In genomic region chr11:95097889-95098288, GRCm38 (mm10) we compare ENCODE assay signal across 27 mouse cellular contexts. TPM values are rescaled to one million over a fixed set of nuclear protein-coding genes. Genes with fewer than 3 reads are reported as not detected.
DNase-seq lines count a peak whose midpoint lies in the region; ATAC-seq and TF ChIP-seq lines count a peak whose summit lies in the region.
"Had no signal": no experiment of that assay in that cellular context is flagged by ENCODE, and none has a peak within 500 bp of the region (broad histone marks: within the 10 kb centered on the region; RNA-seq: fewer than 3 reads in every experiment).

No protein-coding gene starts in this region.

- dilution Hi-C loops in CH12.LX (cut with MboI; ENCODE audit: extremely low pct_ligation_motif_present, extremely low pct_unique_long_range_greater_than_20kb, low sequenced_read_pairs): no loop called here

- no peak overlapping the region for H3K4me3 ChIP-seq in gastrocnemius, adult 2 months
- H3K4me3 ChIP-seq in left cerebral cortex, adult 2 months: no peak overlapping the region
- no peak overlapping the region for H3K4me3 ChIP-seq in CH12.LX (replicated peaks in 1 of 3; ENCODE audit: low read depth in 2 of 3, low read length in 2 of 3, poor library complexity in 1 of 3)
- no peak overlapping the region for H3K4me3 ChIP-seq in intestine, embryonic 16.5 days (ENCODE audit: low read length)
- H3K4me3 ChIP-seq: embryonic facial prominence, embryonic 12.5 days; forebrain, embryonic 10.5 days; heart, embryonic 15.5 days; hindbrain, embryonic 10.5 days; liver, embryonic 12.5 days; midbrain, embryonic 13.5 days; myocyte had no signal

- H3K79me2 ChIP-seq in CH12.LX (replicated peaks; ENCODE audit: control insufficient read depth, extremely low read depth, insufficient read depth, poor library complexity, severe bottlenecking): no peaks in the 10 kb centered on the region

- peaks cover 53 to 81% of the 10 kb centered on the region in 2 experiments for H3K4me1 ChIP-seq in CH12.LX (ENCODE audit: control insufficient read depth in 1 of 2, insufficient read depth in 2 of 2)
- peaks cover 32% of the 10 kb centered on the region for H3K4me1 ChIP-seq in intestine, embryonic 16.5 days (ENCODE audit: control insufficient read depth, insufficient read depth, low read length)

- no peak overlapping the region; the same call in 1 of the 2 replicates for H3K4me2 ChIP-seq in CH12.LX (ENCODE audit: insufficient read depth, low read depth, poor library complexity, severe bottlenecking)
- no peak overlapping the region for H3K4me2 ChIP-seq in intestine, embryonic 16.5 days (ENCODE audit: low read depth, low read length)
- H3K4me2 ChIP-seq: embryonic facial prominence, embryonic 12.5 days; heart, embryonic 15.5 days; liver, embryonic 12.5 days; midbrain, embryonic 13.5 days had no signal

- peaks cover 7% of the 10 kb centered on the region for H3K9me3 ChIP-seq in CH12.LX (replicated peaks; ENCODE audit: low read length)
- no peaks in the 10 kb centered on the region for H3K9me3 ChIP-seq in intestine, embryonic 16.5 days (ENCODE audit: control insufficient read depth, low read length)
- H3K9me3 ChIP-seq: forebrain, embryonic 10.5 days; heart, embryonic 15.5 days; liver, embryonic 12.5 days; midbrain, embryonic 13.5 days had no signal

- no peak for TF ChIP-seq POLR2A in CH12.LX (IDR thresholded peaks at IDR 0.05; ENCODE audit: low read depth, low read length)

- H3K27ac ChIP-seq in gastrocnemius, adult 2 months: peak overlapping the region; percentile 12; the same call in 1 of the 2 replicates
- no peak overlapping the region for H3K27ac ChIP-seq in left cerebral cortex, adult 2 months
- H3K27ac ChIP-seq in CH12.LX (ENCODE audit: insufficient read depth, low read depth): peak overlapping the region; percentile 79
- H3K27ac ChIP-seq in intestine, embryonic 16.5 days (ENCODE audit: low read length): peak overlapping the region; percentile 72
- H3K27ac ChIP-seq: forebrain, embryonic 10.5 days; hindbrain, embryonic 10.5 days; liver, embryonic 12.5 days; midbrain, embryonic 13.5 days had no signal

- H3K9ac ChIP-seq in CH12.LX (ENCODE audit: insufficient read depth, low read depth): peak overlapping the region; percentile 14; the same call in 1 of the 2 replicates
- H3K9ac ChIP-seq in intestine, embryonic 16.5 days (ENCODE audit: low read depth, low read length): no peak overlapping the region
- H3K9ac ChIP-seq: embryonic facial prominence, embryonic 12.5 days; heart, embryonic 15.5 days; liver, embryonic 12.5 days; midbrain, embryonic 13.5 days had no signal

- TF ChIP-seq RAD21 in CH12.LX (IDR thresholded peaks at IDR 0.05; ENCODE audit: low read depth, low read length): peak; percentile 36

- intact Hi-C loops in gastrocnemius, adult 2 months (cut with DNase I): no loop called here
- intact Hi-C loops in left cerebral cortex, adult 2 months (cut with DNase I): no loop called here
- intact Hi-C loops in left cerebral cortex, postnatal 4 days (cut with DNase I): no loop called here

- DNase-seq in gastrocnemius, adult 2 months: no peak
- no peak for DNase-seq in gastrocnemius, postnatal 25 days
- no peak for DNase-seq in left cerebral cortex, adult 2 months (ENCODE audit: extremely low spot score in 1 of 2, low spot score in 2 of 2)
- DNase-seq in left cerebral cortex, postnatal 4 days: no peak
- DNase-seq in CH12.LX (ENCODE audit: extremely low read depth): no peak
- no peak for DNase-seq in T-cell, adult 2 months (ENCODE audit: low spot score)
- DNase-seq in right cerebral cortex, postnatal 10 days (ENCODE audit: low spot score in 2 of 2): no peak
- DNase-seq: cerebellum, adult 8-10 months; kidney, postnatal 10 days; right cerebral cortex, postnatal 14 days had no signal

- no peaks in the 10 kb centered on the region for H3K27me3 ChIP-seq in CH12.LX (replicated peaks)
- H3K27me3 ChIP-seq in intestine, embryonic 16.5 days (replicated peaks; ENCODE audit: control insufficient read depth, insufficient read depth, low read length): no peaks in the 10 kb centered on the region; the same call in 1 of the 2 replicates
- H3K27me3 ChIP-seq: embryonic facial prominence, embryonic 12.5 days; heart, embryonic 15.5 days had no signal

- ATAC-seq in intestine, embryonic 16.5 days: no peak
- ATAC-seq: liver, embryonic 12.5 days; midbrain, embryonic 13.5 days had no signal

- TF ChIP-seq CTCF in gastrocnemius, adult 2 months (IDR thresholded peaks at IDR 0.05): no peak
- peak; percentile 6 for TF ChIP-seq CTCF in left cerebral cortex, adult 2 months (IDR thresholded peaks at IDR 0.05)
- peak in 1 of 2 experiments; percentile 70; a peak in 2 of 4 replicates for TF ChIP-seq CTCF in CH12.LX (conservative IDR thresholded peaks at IDR 0.05 in 1 of 2, IDR thresholded peaks at IDR 0.05 in 1 of 2; ENCODE audit: low read depth in 2 of 2, low read length in 2 of 2)

- TF ChIP-seq EP300 in CH12.LX (IDR thresholded peaks at IDR 0.05; ENCODE audit: low read length): peak; percentile 33; the same call in 1 of the 2 replicates

- WGBS in intestine, embryonic 16.5 days: 58% methylated on average over 6 of the region's 6 CpGs

- no peaks in the 10 kb centered on the region for H3K36me3 ChIP-seq in CH12.LX (replicated peaks in 1 of 2; ENCODE audit: control insufficient read depth in 1 of 2, insufficient read depth in 1 of 2, low read length in 1 of 2)
- no peaks in the 10 kb centered on the region for H3K36me3 ChIP-seq in intestine, embryonic 16.5 days (ENCODE audit: control insufficient read depth, insufficient read depth, low read length)
- H3K36me3 ChIP-seq: embryonic facial prominence, embryonic 12.5 days; forebrain, embryonic 10.5 days; heart, embryonic 15.5 days; hindbrain, embryonic 10.5 days; liver, embryonic 12.5 days; midbrain, embryonic 13.5 days had no signal

- in situ Hi-C loops in CH12.LX (cut with MboI; ENCODE audit: low pct_ligation_motif_present, low pct_unique_long_range_greater_than_20kb, low sequenced_read_pairs): no loop called here

TF ChIP-seq in CH12.LX, 34 proteins besides CTCF, POLR2A, EP300 and RAD21 (continues in another document):
- TF ChIP-seq MAX (IDR thresholded peaks at IDR 0.05; ENCODE audit: low read length) (peak; percentile 83), BHLHE40 (IDR thresholded peaks at IDR 0.05; ENCODE audit: low read depth, low read length) (peak; percentile 61), NRF1 (IDR thresholded peaks at IDR 0.05; ENCODE audit: low read depth, low read length) (0 out of 2 replicates have a peak, but pooled peaks have one; percentile 27), ZKSCAN1 (IDR thresholded peaks at IDR 0.05; ENCODE audit: borderline replicate concordance, low read depth, low read length) (no peak), MAZ (IDR thresholded peaks at IDR 0.05; ENCODE audit: low read depth, low read length) (peak; percentile 61; the same call in 1 of the 2 replicates), MYC (IDR thresholded peaks at IDR 0.05; ENCODE audit: low read depth, low read length) (peak; percentile 70; the same call in 1 of the 2 replicates), USF1 (IDR thresholded peaks at IDR 0.05; ENCODE audit: low read depth, low read length) (no peak), SMC3 (IDR thresholded peaks at IDR 0.05; ENCODE audit: low read depth, low read length) (peak; percentile 57), CHD2 (IDR thresholded peaks at IDR 0.05; ENCODE audit: low read length) (0 out of 2 replicates have a peak, but pooled peaks have one; percentile 39), E2F4 (IDR thresholded peaks at IDR 0.05; ENCODE audit: insufficient replicate concordance, low read depth, low read length) (no peak), ETS1 (conservative IDR thresholded peaks at IDR 0.05; ENCODE audit: low read depth, low read length) (peak; percentile 35; the same call in 1 of the 2 replicates), IRF4 (IDR thresholded peaks at IDR 0.05; ENCODE audit: low read depth, low read length) (peak; percentile 61; the same call in 1 of the 2 replicates), MEF2A (IDR thresholded peaks at IDR 0.05; ENCODE audit: borderline replicate concordance, low read depth, low read length) (peak; percentile 46; the same call in 1 of the 2 replicates), UBTF (IDR thresholded peaks at IDR 0.05; ENCODE audit: low read depth, low read length) (no peak), TCF12 (IDR thresholded peaks at IDR 0.05; ENCODE audit: low read depth, low read length) (0 out of 2 replicates have a peak, but pooled peaks have one; percentile 40)

RNA-seq across cellular contexts. Expression of gene Itga3, which starts 21.3 kb away (rescaled TPM):
- 1 to 10 TPM; 4.3 to 5.2 TPM for total RNA-seq in gastrocnemius, adult 2 months (2021)
- total RNA-seq in gastrocnemius, postnatal 25 days (2021): 1 to 10 TPM; 2.9 to 5.4 TPM
- 10 to 100 TPM; 17.4 to 17.8 TPM for total RNA-seq in left cerebral cortex, adult 2 months (2021)
- total RNA-seq in left cerebral cortex, postnatal 4 days (2021): 10 to 100 TPM; 20.3 to 20.5 TPM
- 34.9 and 53.0 TPM in 2 replicates for total RNA-seq in CH12.LX (2012; rRNA removed)
- total RNA-seq in CH12.LX (2014; rRNA removed): 5.5 and 5.8 TPM in 2 replicates
- 8.3 and 9.0 TPM in 2 replicates for polyA plus RNA-seq in CH12.LX (2012; ENCODE audit: insufficient read length, low read depth)
- 35.7 and 39.9 TPM in 2 replicates for polyA plus RNA-seq in intestine, embryonic 16.5 days (2015; fragmentation: Nextera tagmentation; extraction: Ambion mirVana)
- total RNA-seq: MEL had no signal

RNA-seq across cellular contexts. Expression of gene Dlx3, which starts 22.0 kb away (rescaled TPM):
- not detected for total RNA-seq in gastrocnemius, adult 2 months (2021)
- total RNA-seq in gastrocnemius, postnatal 25 days (2021): not detected
- not detected for total RNA-seq in left cerebral cortex, adult 2 months (2021)
- total RNA-seq in left cerebral cortex, postnatal 4 days (2021): not detected
- total RNA-seq in CH12.LX (2012; rRNA removed) (0.21 and 0.55 TPM in 2 replicates), CH12.LX (2014; rRNA removed) (0.08 TPM in 2 replicates)
- polyA plus RNA-seq in CH12.LX (2012; ENCODE audit: insufficient read length, low read depth): 0.17 and 0.22 TPM in 2 replicates
- 0.64 and 0.71 TPM in 2 replicates for polyA plus RNA-seq in intestine, embryonic 16.5 days (2015; fragmentation: Nextera tagmentation; extraction: Ambion mirVana)
- total RNA-seq: gastrocnemius, adult 8-10 months; heart, adult 8-10 months; layer of hippocampus, adult 18-20 months; left cerebral cortex, adult 18-20 months; MEL had no signal
- polyA plus RNA-seq: cortical plate, adult 2 months; neural tube, embryonic 14.5 days; spleen, adult 2 months had no signal

RNA-seq across cellular contexts. Expression of gene Dlx4, which starts 48.2 kb away (rescaled TPM):
- total RNA-seq in gastrocnemius, adult 2 months (2021): not detected
- total RNA-seq in gastrocnemius, postnatal 25 days (2021): not detected
- not detected for total RNA-seq in left cerebral cortex, adult 2 months (2021)
- under 1 TPM; 0.18 to 0.24 TPM for total RNA-seq in left cerebral cortex, postnatal 4 days (2021)
- total RNA-seq in CH12.LX (2012; rRNA removed) (0.21 and 0.25 TPM in 2 replicates), CH12.LX (2014; rRNA removed) (not detected in 2 replicates)
- not detected in 2 replicates for polyA plus RNA-seq in CH12.LX (2012; ENCODE audit: insufficient read length, low read depth)
- polyA plus RNA-seq in intestine, embryonic 16.5 days (2015; fragmentation: Nextera tagmentation; extraction: Ambion mirVana): 0.11 and 0.12 TPM in 2 replicates
- total RNA-seq: gastrocnemius, adult 8-10 months; heart, adult 8-10 months; megakaryocyte, adult 5-6 weeks; MEL had no signal
- polyA plus RNA-seq: midbrain, embryonic 13.5 days; neural tube, embryonic 14.5 days; spleen, adult 2 months had no signal

RNA-seq across cellular contexts. Expression of gene Pdk2, which starts 56.7 kb away (rescaled TPM):
- total RNA-seq in gastrocnemius, adult 2 months (2021): 100 to 1,000 TPM; 471 to 485 TPM
- total RNA-seq in gastrocnemius, postnatal 25 days (2021): 100 to 1,000 TPM; 351 to 396 TPM
- total RNA-seq in left cerebral cortex, adult 2 months (2021): 100 to 1,000 TPM; 109 to 112 TPM
- 10 to 100 TPM; 21.4 to 22.2 TPM for total RNA-seq in left cerebral cortex, postnatal 4 days (2021)
- total RNA-seq in CH12.LX (2012; rRNA removed): not detected in 2 replicates
- total RNA-seq in CH12.LX (2014; rRNA removed): not detected in 2 replicates
- polyA plus RNA-seq in CH12.LX (2012; ENCODE audit: insufficient read length, low read depth): not detected in 2 replicates
- 42.2 and 48.2 TPM in 2 replicates for polyA plus RNA-seq in intestine, embryonic 16.5 days (2015; fragmentation: Nextera tagmentation; extraction: Ambion mirVana)
